Mouse (Mus musculus): ENCODE data around the gene Ube2s.
A peak's percentile ranks its signal among the peaks of the same experiment; 100 is the strongest.

Ube2s gene

GRCm38 (mm10) chr7:4849372-4849771 lies 37.0 kb upstream of the Ube2s start:
- TF ChIP-seq CTCF (conservative IDR thresholded peaks at IDR 0.05; ENCODE audit: low read length) (no peak), NANOG (IDR thresholded peaks at IDR 0.05; ENCODE audit: borderline replicate concordance, low read length) (no peak), POU5F1 (IDR thresholded peaks at IDR 0.05; ENCODE audit: borderline replicate concordance, low read length) (no peak)
- no peaks in the 10 kb centered on the region for H3K9me3 ChIP-seq (ENCODE audit: low read length)
- no peaks in the 10 kb centered on the region for H3K36me3 ChIP-seq (ENCODE audit: insufficient read depth, low read length)
- H3K4me1 ChIP-seq (replicated peaks; ENCODE audit: low read depth, low read length) = peaks cover 14% of the 10 kb centered on the region
- H3K4me3 ChIP-seq (replicated peaks; ENCODE audit: low read length) = no peak overlapping the region
- H3K27me3 ChIP-seq (ENCODE audit: insufficient read depth, low read length) = peaks cover 7% of the 10 kb centered on the region

GRCm38 (mm10) chr7:4844917-4845309 lies 32.5 kb upstream of the Ube2s start:
- no peaks in the 10 kb centered on the region for H3K36me3 ChIP-seq (ENCODE audit: insufficient read depth, low read length)
- H3K27me3 ChIP-seq (ENCODE audit: insufficient read depth, low read length) = peaks cover 20% of the 10 kb centered on the region
- H3K9me3 ChIP-seq (ENCODE audit: low read length) = no peaks in the 10 kb centered on the region
- TF ChIP-seq NANOG (IDR thresholded peaks at IDR 0.05; ENCODE audit: borderline replicate concordance, low read length) (no peak), POU5F1 (IDR thresholded peaks at IDR 0.05; ENCODE audit: borderline replicate concordance, low read length) (no peak), CTCF (conservative IDR thresholded peaks at IDR 0.05; ENCODE audit: low read length) (no peak)
- peak overlapping the region; percentile 89 for H3K4me3 ChIP-seq (replicated peaks; ENCODE audit: low read length)
- H3K4me1 ChIP-seq (replicated peaks; ENCODE audit: low read depth, low read length) = peaks cover 51% of the 10 kb centered on the region

DNA sequence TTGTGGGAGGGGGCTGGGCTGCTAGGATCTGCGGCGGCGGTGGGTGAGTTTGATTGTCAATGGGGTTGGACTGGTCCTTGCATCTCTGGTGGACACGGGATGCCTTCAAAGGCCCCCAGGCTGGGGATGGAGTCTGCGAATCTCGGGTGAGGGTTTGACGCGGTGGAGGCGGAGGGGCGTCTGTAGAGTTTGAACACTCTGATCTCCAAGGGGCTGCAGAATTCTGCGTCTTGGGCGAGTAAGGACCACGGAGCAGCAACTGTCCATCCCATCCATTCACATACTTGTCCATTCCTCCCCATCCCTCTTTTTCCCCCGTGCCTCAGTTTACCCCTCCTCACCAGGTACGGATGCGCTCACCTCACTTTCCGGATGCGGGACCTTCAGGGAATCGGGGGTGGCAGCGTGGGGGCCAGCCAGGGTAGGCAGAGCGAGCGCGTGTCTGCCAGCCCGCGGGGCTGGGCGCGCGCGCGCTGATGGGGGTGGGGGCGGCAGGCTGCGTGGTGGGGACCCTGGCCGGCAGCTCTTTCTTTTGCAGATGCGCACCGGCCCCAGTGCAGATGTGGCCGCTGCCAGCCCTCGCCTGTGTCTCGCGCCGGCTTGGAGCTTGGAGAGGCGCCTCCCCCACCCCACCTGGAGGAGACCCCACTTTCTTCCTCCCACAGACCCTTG lies 32.0 kb upstream of the Ube2s start, which contains the start of gene Shisa7:
Shisa7 (minus strand) TSS at position 452 of the 672 bp plus-strand sequence.
- peaks cover 18% of the 10 kb centered on the region for H3K27me3 ChIP-seq (ENCODE audit: insufficient read depth, low read length)

DNA sequence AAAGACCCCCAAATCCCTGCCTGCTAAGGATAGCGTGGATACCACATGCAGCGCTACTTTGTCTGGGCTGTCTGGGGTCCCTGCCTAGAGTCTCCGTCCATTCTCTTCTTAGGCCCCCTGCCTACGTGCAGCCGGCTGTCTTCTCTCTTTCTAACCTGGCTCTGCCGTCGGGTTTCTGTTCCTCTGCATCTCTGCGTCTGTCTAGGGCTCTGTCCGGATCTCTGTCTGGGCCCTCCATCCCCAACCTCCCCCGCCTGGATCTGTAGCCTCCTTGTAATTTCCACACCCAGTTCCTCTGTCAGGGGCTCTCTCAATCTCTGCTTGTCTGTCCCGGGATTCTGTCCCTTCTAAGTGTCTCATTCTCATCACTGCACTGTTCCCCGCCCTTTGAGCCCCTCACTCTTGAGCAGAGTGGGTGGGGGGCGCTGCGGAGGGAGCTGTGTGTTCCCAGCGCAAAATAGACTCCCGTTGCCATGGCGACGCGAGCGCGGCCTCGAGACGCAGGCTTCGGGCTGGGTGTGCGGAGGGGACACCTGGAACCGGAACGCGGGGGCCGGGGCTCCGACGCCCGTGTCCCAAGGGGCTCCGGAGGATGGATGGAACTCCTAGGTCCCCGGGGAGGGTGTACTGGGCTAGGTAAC lies 31.3 kb upstream of the Ube2s start:
- H3K27me3 ChIP-seq (ENCODE audit: insufficient read depth, low read length) = peaks cover 20% of the 10 kb centered on the region
- H3K4me3 ChIP-seq (replicated peaks; ENCODE audit: low read length) = peak overlapping the region; percentile 89
- peaks cover 51% of the 10 kb centered on the region for H3K4me1 ChIP-seq (replicated peaks; ENCODE audit: low read depth, low read length)
- TF ChIP-seq NANOG (IDR thresholded peaks at IDR 0.05; ENCODE audit: borderline replicate concordance, low read length) = no peak
- TF ChIP-seq POU5F1 (IDR thresholded peaks at IDR 0.05; ENCODE audit: borderline replicate concordance, low read length) = no peak
- TF ChIP-seq CTCF (conservative IDR thresholded peaks at IDR 0.05; ENCODE audit: low read length) = no peak
- H3K9me3 ChIP-seq (ENCODE audit: low read length) = no peaks in the 10 kb centered on the region
- no peaks in the 10 kb centered on the region for H3K36me3 ChIP-seq (ENCODE audit: insufficient read depth, low read length)

More for the DNA sequence above, 32.0 kb upstream of the Ube2s start, which contains the start of gene Shisa7:
- H3K4me1 ChIP-seq (replicated peaks; ENCODE audit: low read depth, low read length) = peaks cover 51% of the 10 kb centered on the region
- TF ChIP-seq NANOG (IDR thresholded peaks at IDR 0.05; ENCODE audit: borderline replicate concordance, low read length) (no peak), CTCF (conservative IDR thresholded peaks at IDR 0.05; ENCODE audit: low read length) (no peak), POU5F1 (IDR thresholded peaks at IDR 0.05; ENCODE audit: borderline replicate concordance, low read length) (no peak)
- H3K9me3 ChIP-seq (ENCODE audit: low read length) = no peaks in the 10 kb centered on the region
- H3K4me3 ChIP-seq (replicated peaks; ENCODE audit: low read length) = peak within 1 kb of the TSS; percentile 89
- H3K36me3 ChIP-seq (ENCODE audit: insufficient read depth, low read length) = no peaks in the 10 kb centered on the region

DNA sequence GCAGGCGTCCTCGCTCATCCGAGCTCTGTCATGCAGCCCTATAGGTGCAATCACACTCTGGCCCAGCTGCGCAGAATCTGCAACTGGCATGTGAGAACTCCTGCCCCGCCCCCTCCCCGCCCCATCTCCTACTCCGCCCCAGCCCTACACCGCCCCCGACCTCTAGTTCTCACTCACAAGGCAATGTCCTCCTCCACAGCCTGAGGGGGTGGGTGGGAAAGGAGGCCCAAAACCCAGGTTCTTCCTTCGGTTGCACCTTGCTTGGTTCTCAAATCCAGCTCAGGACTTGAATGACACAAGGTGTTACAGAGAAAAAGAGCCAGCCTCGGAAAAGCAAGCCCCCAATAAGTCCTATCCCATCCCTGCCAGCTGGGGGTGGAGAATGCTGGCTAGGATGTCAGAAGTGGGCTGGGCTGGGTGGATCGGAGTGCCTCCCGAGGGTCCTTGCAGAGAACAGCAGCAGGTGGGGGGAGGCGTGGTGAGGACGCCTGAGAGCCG lies 30.3 kb upstream of the Ube2s start:
- peaks cover 54% of the 10 kb centered on the region for H3K4me1 ChIP-seq (replicated peaks; ENCODE audit: low read depth, low read length)
- H3K27me3 ChIP-seq (ENCODE audit: insufficient read depth, low read length) = peaks cover 25% of the 10 kb centered on the region
- H3K36me3 ChIP-seq (ENCODE audit: insufficient read depth, low read length) = no peaks in the 10 kb centered on the region
- no peaks in the 10 kb centered on the region for H3K9me3 ChIP-seq (ENCODE audit: low read length)
- TF ChIP-seq NANOG (IDR thresholded peaks at IDR 0.05; ENCODE audit: borderline replicate concordance, low read length) (no peak), POU5F1 (IDR thresholded peaks at IDR 0.05; ENCODE audit: borderline replicate concordance, low read length) (no peak), CTCF (conservative IDR thresholded peaks at IDR 0.05; ENCODE audit: low read length) (no peak)
- H3K4me3 ChIP-seq (replicated peaks; ENCODE audit: low read length) = peak overlapping the region; percentile 89

DNA sequence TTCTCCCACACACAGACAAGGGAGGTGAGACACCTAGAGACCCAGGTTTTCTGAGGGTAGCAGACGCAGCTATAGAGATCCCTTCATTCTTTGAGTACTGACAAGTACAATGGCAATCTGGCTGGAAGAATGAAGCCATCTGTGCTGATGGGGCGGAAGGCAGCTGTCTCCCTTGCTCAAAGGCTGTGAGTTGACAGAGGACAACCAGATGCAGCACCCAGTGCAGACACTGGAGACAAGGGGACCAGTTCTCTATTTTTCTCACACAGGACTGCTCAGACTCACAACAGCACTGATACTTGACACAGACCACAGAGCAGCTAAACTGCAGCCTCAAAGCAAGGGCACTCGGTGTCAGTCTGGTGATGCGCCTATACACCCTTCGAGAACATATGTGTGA lies 29.7 kb upstream of the Ube2s start:
- peak overlapping the region; percentile 89 for H3K4me3 ChIP-seq (replicated peaks; ENCODE audit: low read length)
- H3K4me1 ChIP-seq (replicated peaks; ENCODE audit: low read depth, low read length) = peaks cover 60% of the 10 kb centered on the region
- TF ChIP-seq NANOG (IDR thresholded peaks at IDR 0.05; ENCODE audit: borderline replicate concordance, low read length) (no peak), CTCF (conservative IDR thresholded peaks at IDR 0.05; ENCODE audit: low read length) (no peak), POU5F1 (IDR thresholded peaks at IDR 0.05; ENCODE audit: borderline replicate concordance, low read length) (no peak)
- H3K9me3 ChIP-seq (ENCODE audit: low read length) = no peaks in the 10 kb centered on the region
- no peaks in the 10 kb centered on the region for H3K36me3 ChIP-seq (ENCODE audit: insufficient read depth, low read length)
- H3K27me3 ChIP-seq (ENCODE audit: insufficient read depth, low read length) = peaks cover 31% of the 10 kb centered on the region

DNA sequence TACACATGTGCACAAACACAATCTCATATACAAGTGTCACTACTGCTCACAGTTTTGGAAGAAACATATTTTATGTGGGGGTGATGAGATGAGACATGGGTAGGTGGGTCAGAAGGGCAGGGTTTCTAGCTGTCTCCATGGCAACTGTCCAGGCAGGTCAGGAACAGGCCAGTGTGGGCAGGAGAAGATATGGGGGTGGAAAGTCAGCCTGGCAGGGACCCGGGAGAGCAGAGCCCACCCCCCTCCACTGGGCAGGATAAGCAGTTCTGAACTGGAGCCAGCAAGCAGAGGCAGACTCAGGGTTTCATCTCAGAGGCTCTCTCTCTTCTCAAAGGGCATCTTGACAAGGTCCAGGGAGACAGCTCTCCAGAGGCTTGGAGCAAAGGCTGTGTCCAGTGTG lies 25.2 kb upstream of the Ube2s start:
- no peak for TF ChIP-seq CTCF (conservative IDR thresholded peaks at IDR 0.05; ENCODE audit: low read length)
- no peak for TF ChIP-seq NANOG (IDR thresholded peaks at IDR 0.05; ENCODE audit: borderline replicate concordance, low read length)
- no peak for TF ChIP-seq POU5F1 (IDR thresholded peaks at IDR 0.05; ENCODE audit: borderline replicate concordance, low read length)
- H3K36me3 ChIP-seq (ENCODE audit: insufficient read depth, low read length) = peaks cover 10% of the 10 kb centered on the region
- H3K27me3 ChIP-seq (ENCODE audit: insufficient read depth, low read length) = peaks cover 50% of the 10 kb centered on the region
- peaks cover 53% of the 10 kb centered on the region for H3K4me1 ChIP-seq (replicated peaks; ENCODE audit: low read depth, low read length)
- H3K4me3 ChIP-seq (replicated peaks; ENCODE audit: low read length) = no peak overlapping the region
- H3K9me3 ChIP-seq (ENCODE audit: low read length) = no peaks in the 10 kb centered on the region

GRCm38 (mm10) chr7:4836351-4836792 lies 24.0 kb upstream of the Ube2s start:
- Histone ChIP-seq H3K4me1 (replicated peaks; ENCODE audit: low read depth, low read length) (peaks cover 48% of the 10 kb centered on the region), H3K9me3 (ENCODE audit: low read length) (no peaks in the 10 kb centered on the region), H3K36me3 (ENCODE audit: insufficient read depth, low read length) (peaks cover 10% of the 10 kb centered on the region), H3K27me3 (ENCODE audit: insufficient read depth, low read length) (peaks cover 50% of the 10 kb centered on the region), H3K4me3 (replicated peaks; ENCODE audit: low read length) (peak overlapping the region; percentile 87)
- TF ChIP-seq NANOG (IDR thresholded peaks at IDR 0.05; ENCODE audit: borderline replicate concordance, low read length) (no peak), POU5F1 (IDR thresholded peaks at IDR 0.05; ENCODE audit: borderline replicate concordance, low read length) (no peak), CTCF (conservative IDR thresholded peaks at IDR 0.05; ENCODE audit: low read length) (no peak)

All from E14TG2a.4 (cell line).